In the genomic region with DNA sequence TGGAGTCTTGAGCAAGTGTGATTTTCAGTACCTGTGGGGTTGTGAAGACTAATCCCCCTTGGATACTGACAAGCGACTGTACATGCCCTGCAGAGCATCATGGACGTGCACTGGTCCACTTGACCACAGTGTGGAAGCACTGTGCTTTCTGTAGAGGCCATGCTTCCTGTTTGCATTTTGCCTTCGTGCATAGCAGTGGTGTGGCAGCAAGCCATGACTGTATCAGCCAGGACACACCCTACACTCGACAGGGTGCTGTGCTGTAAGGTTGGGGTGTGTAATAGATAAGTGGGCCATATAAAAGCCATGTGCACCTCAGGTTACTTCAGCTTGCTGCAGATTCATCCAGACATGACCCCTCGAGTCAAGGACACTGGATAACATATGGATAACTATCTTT, we compare ENCODE assay signal across 8 mouse cellular contexts. TPM values are rescaled to one million over a fixed set of nuclear protein-coding genes. Genes with fewer than 3 reads are reported as not detected.
DNase-seq lines count a peak whose midpoint lies in the region; ATAC-seq and TF ChIP-seq lines count a peak whose summit lies in the region.

No protein-coding gene starts in this region.

- CTCF ChIA-PET in Patski (lab: Charles Lee) = no interaction called here

- peak; percentile 41 to 55 for DNase-seq in kidney, postnatal 4 days
- no peak for DNase-seq in kidney, adult 11 months
- no peak for DNase-seq in Patski (ENCODE audit: low read depth, low spot score)
- DNase-seq in large intestine, adult 2 months (ENCODE audit: low read depth, low spot score) = peak; percentile 75
- peak; percentile 54 to 70 for DNase-seq in natural killer cell, adult 2 months (ENCODE audit: low spot score in 2 of 2)
- no peak for DNase-seq in right cerebral cortex, postnatal 10 days (ENCODE audit: low spot score in 2 of 2)
- no peak for DNase-seq in layer of hippocampus, adult 18-20 months (ENCODE audit: low spot score in 2 of 2)
- no peak for DNase-seq in adrenal gland, postnatal 25 days

- POLR2A ChIA-PET in Patski (lab: Charles Lee) = no interaction called here

- H3K27me3 ChIP-seq in Patski = no peaks in the 10 kb centered on the region

- 12% methylated on average over 5 of the region's 5 CpGs for WGBS in large intestine, adult 2 months

- in situ Hi-C loops in Patski (cut with MboI; ENCODE audit: low pct_unique_long_range_greater_than_20kb) = loop anchor here (5.0 to 10.0 kb wide), 3 partner anchors 379 to 616 kb away; no protein-coding TSS in a partner anchor

- peak; percentile 27 for TF ChIP-seq CTCF in Patski (IDR thresholded peaks at IDR 0.05)

- no peak for ATAC-seq in Patski

RNA-seq across cellular contexts. Expression of a gene that starts 24.3 kb away (rescaled TPM):
- polyA plus RNA-seq in Patski (2021) = 0.04 TPM
- polyA plus RNA-seq in large intestine, adult 2 months (2012; rRNA removed) = 3.2 and 5.1 TPM in 2 replicates
- total RNA-seq in layer of hippocampus, adult 18-20 months (2021) = 1 to 10 TPM; 1.1 to 1.5 TPM
- total RNA-seq in adrenal gland, postnatal 25 days (2021) = 0.52 and 1.0 TPM in 2 replicates

Comparison
In these comparisons a context has a peak if more than half of its experiments do, and no peak if none do; other contexts are left out.
1. DNase-seq: peak in kidney, postnatal 4 days (2 of 2), large intestine, adult 2 months (single experiment) and natural killer cell, adult 2 months (2 of 2); none in kidney, adult 11 months (single experiment), Patski (single experiment), right cerebral cortex, postnatal 10 days (0 of 2), layer of hippocampus, adult 18-20 months (0 of 2) and adrenal gland, postnatal 25 days (single experiment).